Mouse (Mus musculus) adrenal gland, postnatal 25 days (tissue): ENCODE measurements around the gene Lurap1l. TPM values are rescaled to one million over a fixed set of nuclear protein-coding genes. Genes with fewer than 3 reads are reported as not detected.

ENCODE experiments used
- microRNA-seq, 2 experiments: library from miRNA; unstranded; fragments of <30 nt; microRNA quantifications; one replicate each; pipeline ENCODE4 v1.2.0; 2021
- total RNA-seq: library from RNA; stranded (reverse); gene quantifications from 2 replicates; pipeline ENCODE4 v1.2.3, GENCODE M21; 2021

Lurap1l gene
- total RNA-seq, 1 experiment from 2014 or later, result 7.8 TPM

Small RNA genes lying within 50 kb of the gene (microRNA-seq; reads per million reads assigned to microRNA genes)
- 0 reads per million in 2 experiments for gene Gm27452

Other genes starting within 250 kb of the Lurap1l start
- gene Tyrp1, start 76.5 kb upstream of the Lurap1l start, total RNA-seq, result not detected in 2 replicates